Mouse (Mus musculus) thymus, postnatal 36 days (tissue): ENCODE measurements around the gene Sdk2.

ENCODE experiments used
- DNase-seq, 2 experiments: peaks; one replicate each; pipeline ENCODE4 v3.0.0; 2022; ENCODE audit warnings: mixed read lengths in 2 of 2

The Sdk2 gene

GRCm38 (mm10) chr11:113990065-113990464 is 76.8 kb downstream of the Sdk2 start:
- no peak for DNase-seq

- no peak for DNase-seq
These were observed 80.9 kb downstream of the Sdk2 start for GRCm38 (mm10) chr11:113985826-113986416.

- no peak for DNase-seq
These were observed 84.9 kb downstream of the Sdk2 start for GRCm38 (mm10) chr11:113981732-113982503.

GRCm38 (mm10) chr11:113981088-113981487 is 85.8 kb downstream of the Sdk2 start:
- DNase-seq: no peak

GRCm38 (mm10) chr11:113978318-113978717 is 88.5 kb downstream of the Sdk2 start:
- no peak for DNase-seq

- no peak for DNase-seq
These were observed 91.2 kb downstream of the Sdk2 start for GRCm38 (mm10) chr11:113975667-113975970.

GRCm38 (mm10) chr11:113974876-113975666 is 91.8 kb downstream of the Sdk2 start:
- DNase-seq: no peak

- DNase-seq: no peak
These were observed 94.4 kb downstream of the Sdk2 start for GRCm38 (mm10) chr11:113972517-113972872.

GRCm38 (mm10) chr11:113971609-113972516 is 95.0 kb downstream of the Sdk2 start:
- no peak for DNase-seq

- DNase-seq: no peak
These were observed 96.8 kb downstream of the Sdk2 start for GRCm38 (mm10) chr11:113970026-113970425.

- no peak for DNase-seq
These were observed 101.6 kb downstream of the Sdk2 start for GRCm38 (mm10) chr11:113965214-113965613.

- no peak for DNase-seq
These were observed 104.1 kb downstream of the Sdk2 start for GRCm38 (mm10) chr11:113962751-113963150.

- no peak for DNase-seq
These were observed 115.2 kb downstream of the Sdk2 start for GRCm38 (mm10) chr11:113951616-113951988.

GRCm38 (mm10) chr11:113950904-113951615 is 115.8 kb downstream of the Sdk2 start:
- DNase-seq: no peak

GRCm38 (mm10) chr11:113948676-113949075 is 118.2 kb downstream of the Sdk2 start:
- DNase-seq: no peak

GRCm38 (mm10) chr11:113942101-113942735 is 124.6 kb downstream of the Sdk2 start:
- DNase-seq: no peak

GRCm38 (mm10) chr11:113933678-113934077 is 133.2 kb downstream of the Sdk2 start:
- no peak for DNase-seq

GRCm38 (mm10) chr11:113932909-113933308 is 133.9 kb downstream of the Sdk2 start:
- no peak for DNase-seq

- DNase-seq: no peak
These were observed 135.1 kb downstream of the Sdk2 start for GRCm38 (mm10) chr11:113931701-113932100.

- DNase-seq: no peak
These were observed 136.7 kb downstream of the Sdk2 start for GRCm38 (mm10) chr11:113930112-113930511.

GRCm38 (mm10) chr11:113928831-113929230 is 138.0 kb downstream of the Sdk2 start:
- no peak for DNase-seq

GRCm38 (mm10) chr11:113928291-113928690 is 138.6 kb downstream of the Sdk2 start:
- DNase-seq: no peak
